Mouse (Mus musculus) intestine, embryonic 14.5 days (tissue): ENCODE data around the gene Tut1. TPM values are rescaled to one million over a fixed set of nuclear protein-coding genes. Genes with fewer than 3 reads are reported as not detected.

ENCODE experiments used
- ATAC-seq: fragments of 200-750 bp; cut with Nextera tagmentation; replicated peaks from 2 replicates; pipeline ENCODE4 v1.8.0; 2017; ENCODE audit warnings: low read depth, moderate number of reproducible peaks, moderate TSS enrichment, moderate library complexity; ENCODE audit not compliant: low FRiP score, low TSS enrichment
- DNase-seq: peaks from one replicate; pipeline ENCODE4 v3.0.0-alpha.2; 2018; ENCODE audit warnings: low spot score
- H3K27ac ChIP-seq: fragments of 300-500 bp; sonication (generic); 2 replicates; pipeline ENCODE4 v1.5.1; 2014; ENCODE audit warnings: low read depth, mild to moderate bottlenecking, control low read depth
- H3K27me3 ChIP-seq: fragments of 300-500 bp; sonication (generic); replicated peaks from 2 replicates; pipeline ENCODE4 v1.6.1; 2014; ENCODE audit warnings: low read length, control low read depth; ENCODE audit not compliant: control insufficient read depth, insufficient read depth
- H3K36me3 ChIP-seq: fragments of 300-500 bp; sonication (generic); 2 replicates; pipeline ENCODE4 v1.6.1; 2014; ENCODE audit warnings: low read length, control low read depth; ENCODE audit not compliant: control insufficient read depth, insufficient read depth
- H3K4me1 ChIP-seq: fragments of 300-500 bp; sonication (generic); replicated peaks from 2 replicates; pipeline ENCODE4 v1.6.1; 2014; ENCODE audit warnings: low read length, control low read depth, mixed read lengths; ENCODE audit not compliant: control insufficient read depth, insufficient read depth
- H3K4me2 ChIP-seq: fragments of 300-500 bp; sonication (generic); 2 replicates; pipeline ENCODE4 v1.6.1; 2014; ENCODE audit warnings: low read length
- H3K4me3 ChIP-seq: fragments of 300-500 bp; sonication (generic); 2 replicates; pipeline ENCODE4 v1.5.1; 2014; ENCODE audit warnings: low read depth, low read length, control low read depth, mixed read lengths
- H3K9ac ChIP-seq: fragments of 300-500 bp; sonication (generic); 2 replicates; pipeline ENCODE4 v1.6.1; 2014; ENCODE audit warnings: mild to moderate bottlenecking, low read length
- H3K9me3 ChIP-seq: fragments of 300-500 bp; sonication (generic); 2 replicates; pipeline ENCODE4 v1.6.1; 2016; ENCODE audit warnings: low read length, control low read depth; ENCODE audit not compliant: control insufficient read depth
- WGBS: fragments of 180-500 bp; shearing (Covaris S2); extraction: QIAGEN DNeasy Blood & Tissue Kit; methylation state at CpG from one replicate; pipeline ENCODE4 v1.1.7; 2014; 5-methylcytosine and 5-hydroxymethylcytosine counted together
- polyA plus RNA-seq: library from polyadenylated mRNA; unstranded; fragments of >200 nt; fragmentation: Nextera tagmentation; extraction: Ambion mirVana; gene quantifications from 2 replicates; pipeline ENCODE4 v1.2.1, GENCODE M21; 2014

The Tut1 gene
- polyA plus RNA-seq, 1 experiment from 2014 or later = 33.5 TPM

DNA sequence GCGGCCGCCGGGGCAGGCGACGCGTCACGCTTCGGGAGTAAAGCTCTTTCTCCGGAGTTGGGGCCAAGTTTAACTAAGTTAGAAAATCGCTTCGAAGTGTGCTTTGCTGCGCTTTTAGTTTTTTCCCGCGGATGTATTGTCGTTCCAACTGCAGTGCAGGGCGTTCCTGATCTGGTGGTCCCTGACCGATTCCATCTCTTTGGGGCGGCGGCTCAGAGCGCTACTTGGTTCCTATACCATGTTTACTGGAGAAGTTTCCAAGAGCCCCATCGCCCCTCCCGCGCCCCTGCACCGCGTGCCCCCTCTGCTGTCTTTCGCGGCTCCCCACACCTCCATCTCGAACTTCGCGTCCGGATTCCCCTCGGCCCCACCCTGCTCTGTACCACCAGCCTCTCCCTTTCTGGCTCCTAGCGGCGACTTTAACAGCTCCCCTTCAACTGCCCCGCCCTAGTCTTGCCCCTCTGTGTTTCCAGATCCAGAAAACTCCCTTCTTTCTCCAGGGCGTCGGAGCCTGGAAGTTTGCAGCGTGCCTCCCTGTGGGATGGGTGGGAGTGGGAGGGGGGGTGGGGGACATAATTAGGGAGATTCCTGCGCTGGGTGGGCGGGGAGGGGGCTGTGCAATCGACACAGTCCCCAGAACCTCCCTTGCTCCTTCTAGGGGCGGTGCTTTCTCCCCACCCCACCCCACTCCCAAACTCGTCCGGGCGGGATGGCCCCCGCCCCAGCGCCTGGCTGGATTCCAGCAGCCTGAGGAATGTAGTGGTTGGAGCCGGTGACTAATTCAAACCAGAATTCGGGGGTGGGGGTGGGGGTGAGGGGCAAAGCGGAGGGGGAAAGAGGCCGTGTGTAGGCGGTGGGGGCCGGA is 36.2 kb downstream of the Tut1 start:
- H3K9ac ChIP-seq = peak overlapping the region; percentile 82
- ATAC-seq (peak; percentile 69), DNase-seq (peak; percentile 91)
- peak overlapping the region; percentile 68 for H3K4me2 ChIP-seq
- H3K36me3 ChIP-seq = no peaks in the 10 kb centered on the region
- H3K27me3 ChIP-seq = no peaks in the 10 kb centered on the region
- peak overlapping the region; percentile 93 for H3K27ac ChIP-seq
- H3K9me3 ChIP-seq = no peaks in the 10 kb centered on the region
- under 1% methylated on average over 53 of the region's 53 CpGs for WGBS
- peak overlapping the region; percentile 75 for H3K4me3 ChIP-seq
- H3K4me1 ChIP-seq = peaks cover 55% of the 10 kb centered on the region

DNA sequence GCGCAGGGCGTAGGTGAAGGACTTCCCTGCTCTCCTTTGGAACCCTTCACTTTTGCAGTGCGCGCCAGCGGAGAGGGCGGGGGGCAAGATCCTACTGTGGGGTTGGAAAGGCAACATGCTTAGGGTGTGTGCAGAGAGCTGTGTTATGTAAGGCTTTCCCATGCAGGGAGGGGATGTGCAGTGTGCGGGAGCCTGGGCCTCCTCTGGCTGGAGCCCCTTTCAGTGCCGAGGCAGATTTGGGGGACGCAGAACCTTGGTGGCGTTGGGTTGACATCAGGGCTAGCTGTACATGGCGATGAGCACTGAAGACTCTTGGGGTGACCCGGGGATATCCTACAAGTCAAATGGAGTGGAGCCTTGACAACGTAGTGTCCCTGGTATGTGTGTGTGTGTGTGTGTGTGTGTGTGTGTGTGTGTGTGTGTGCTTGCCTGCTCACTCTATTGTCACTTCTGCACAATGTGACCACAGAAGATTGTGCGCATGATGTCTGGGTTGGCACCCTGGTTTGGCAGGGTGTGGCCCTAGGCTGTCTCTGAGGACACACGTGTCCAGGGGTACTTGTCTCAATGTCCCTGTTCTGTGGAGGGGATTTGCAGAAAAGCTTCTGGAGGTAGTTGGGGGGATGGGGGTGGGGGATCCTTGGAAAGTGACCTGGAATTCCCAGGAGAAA is 36.9 kb downstream of the Tut1 start:
- H3K4me2 ChIP-seq = peak overlapping the region; percentile 68
- 13% methylated on average over 15 of the region's 15 CpGs for WGBS
- H3K27ac ChIP-seq = peak overlapping the region; percentile 93
- H3K9ac ChIP-seq = peak overlapping the region; percentile 82
- no peaks in the 10 kb centered on the region for H3K9me3 ChIP-seq
- peak; percentile 52 for ATAC-seq
- H3K36me3 ChIP-seq = no peaks in the 10 kb centered on the region
- H3K4me3 ChIP-seq = peak overlapping the region; percentile 75
- H3K27me3 ChIP-seq = no peaks in the 10 kb centered on the region
- H3K4me1 ChIP-seq = peaks cover 49% of the 10 kb centered on the region
- peak; percentile 76 for DNase-seq

- Histone ChIP-seq H3K27me3 (no peaks in the 10 kb centered on the region), H3K4me3 (peak overlapping the region; percentile 75), H3K9ac (peak overlapping the region; percentile 82), H3K4me2 (peak overlapping the region; percentile 68), H3K27ac (peak overlapping the region; percentile 93), H3K9me3 (no peaks in the 10 kb centered on the region), H3K4me1 (peaks cover 46% of the 10 kb centered on the region), H3K36me3 (no peaks in the 10 kb centered on the region)
- WGBS = 38% methylated on average over 4 of the region's 4 CpGs
- ATAC-seq (no peak), DNase-seq (no peak)
Measured at GRCm38 (mm10) chr19:8991245-8991870, 37.7 kb downstream of the Tut1 start.

GRCm38 (mm10) chr19:8991871-8992735 is 38.5 kb downstream of the Tut1 start:
- H3K9me3 ChIP-seq = no peaks in the 10 kb centered on the region
- H3K36me3 ChIP-seq = no peaks in the 10 kb centered on the region
- peaks cover 48% of the 10 kb centered on the region for H3K4me1 ChIP-seq
- ATAC-seq (no peak), DNase-seq (no peak)
- H3K4me2 ChIP-seq = peak overlapping the region; percentile 68
- H3K27ac ChIP-seq = peak overlapping the region; percentile 93
- no peak overlapping the region; the same call in 1 of the 2 replicates for H3K9ac ChIP-seq
- H3K27me3 ChIP-seq = no peaks in the 10 kb centered on the region
- 59% methylated on average over 13 of the region's 13 CpGs for WGBS
- peak overlapping the region; percentile 75 for H3K4me3 ChIP-seq

GRCm38 (mm10) chr19:8992769-8993624 is 39.4 kb downstream of the Tut1 start:
- Histone ChIP-seq H3K36me3 (no peaks in the 10 kb centered on the region), H3K27ac (peak overlapping the region; percentile 93; the same call in 1 of the 2 replicates), H3K4me2 (peak overlapping the region; percentile 68), H3K9ac (no peak overlapping the region), H3K4me1 (peaks cover 54% of the 10 kb centered on the region), H3K27me3 (no peaks in the 10 kb centered on the region), H3K9me3 (no peaks in the 10 kb centered on the region), H3K4me3 (0 out of 2 replicates have a peak overlapping the region, but pooled peaks have one; percentile 8)
- WGBS = 36% methylated on average over 12 of the region's 12 CpGs
- 0 out of 2 replicates have a peak, but pooled peaks have one; percentile 15 for ATAC-seq
- peak; percentile 83 for DNase-seq

DNA sequence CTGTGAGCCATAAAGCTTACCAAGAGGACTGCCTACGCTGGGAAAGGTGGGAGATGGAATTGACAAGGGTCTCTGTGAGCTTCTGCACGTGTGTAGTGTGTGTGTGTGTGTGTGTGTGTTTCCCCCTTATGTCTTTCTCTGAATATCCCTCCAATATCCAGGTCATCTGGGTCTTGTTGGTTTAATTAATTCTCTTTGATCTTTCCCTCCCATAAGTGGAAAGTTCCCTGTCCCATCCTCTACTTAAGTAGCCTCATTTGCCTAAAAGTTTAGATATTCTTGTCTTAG is 39.9 kb downstream of the Tut1 start:
- Histone ChIP-seq H3K4me1 (peaks cover 54% of the 10 kb centered on the region), H3K27ac (no peak overlapping the region)
- WGBS = 70% methylated on average over 2 of the region's 2 CpGs

DNA sequence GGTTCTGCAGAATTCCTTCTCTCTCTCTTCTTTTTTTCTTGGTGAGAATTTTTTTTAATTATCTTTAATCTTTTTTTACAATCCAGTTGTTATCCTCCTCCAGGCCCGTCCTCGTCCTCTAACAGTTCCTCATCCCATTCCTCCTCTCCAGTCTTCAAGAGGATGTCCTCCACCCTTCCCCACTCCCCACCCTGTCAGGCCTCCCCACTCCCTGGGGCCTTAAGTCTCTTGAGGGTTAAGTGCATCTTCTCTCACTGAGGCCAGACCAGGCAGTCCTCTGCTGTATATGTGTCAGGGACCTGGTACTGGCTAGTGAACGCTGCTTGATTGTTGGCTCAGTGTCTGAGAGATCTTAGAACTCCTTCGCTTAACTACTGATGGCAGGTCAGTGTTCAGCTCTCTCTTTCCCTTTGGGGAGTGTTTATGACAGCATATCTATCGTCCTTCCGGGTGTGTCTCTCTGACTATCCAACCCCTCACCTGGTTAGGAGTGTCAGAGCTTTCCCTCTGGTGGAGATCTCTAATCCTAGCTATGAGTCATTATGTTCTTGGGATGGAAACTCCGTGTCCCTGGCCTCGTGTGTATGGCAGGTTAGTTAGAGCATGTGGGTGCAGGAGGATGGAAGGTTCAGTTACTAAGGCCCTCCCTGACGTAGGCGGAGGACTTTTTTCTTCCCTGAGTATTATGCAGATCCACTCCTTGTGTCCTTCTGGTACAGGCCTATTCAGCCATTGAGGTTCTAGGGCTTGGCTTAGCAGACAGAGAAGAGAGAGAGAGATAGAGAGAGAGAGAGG is 41.4 kb downstream of the Tut1 start:
- Histone ChIP-seq H3K36me3 (0 out of 2 replicates have a peak, but pooled peaks cover 5% of the 10 kb centered on the region), H3K4me2 (no peak overlapping the region), H3K9me3 (no peaks in the 10 kb centered on the region), H3K4me1 (peaks cover 53% of the 10 kb centered on the region), H3K27ac (no peak overlapping the region), H3K9ac (no peak overlapping the region), H3K4me3 (no peak overlapping the region), H3K27me3 (no peaks in the 10 kb centered on the region)
- ATAC-seq = no peak
- no peak for DNase-seq
- WGBS = 66% methylated on average over 10 of the region's 10 CpGs

More for the DNA sequence above, 39.9 kb downstream of the Tut1 start:
- H3K9me3 ChIP-seq = no peaks in the 10 kb centered on the region
- DNase-seq (no peak), ATAC-seq (no peak)
- H3K4me3 ChIP-seq = no peak overlapping the region
- H3K4me2 ChIP-seq = no peak overlapping the region; the same call in 1 of the 2 replicates
- H3K27me3 ChIP-seq = no peaks in the 10 kb centered on the region
- no peaks in the 10 kb centered on the region for H3K36me3 ChIP-seq
- no peak overlapping the region for H3K9ac ChIP-seq
